Mouse (Mus musculus): ENCODE results near the gene Ehd3.

- TF ChIP-seq GATA1 (IDR thresholded peaks at IDR 0.05; ENCODE audit: borderline replicate concordance, low read length) (no peak), FLI1 (IDR thresholded peaks at IDR 0.05; ENCODE audit: low read length) (no peak)
Measured at GRCm38 (mm10) chr17:73813031-73813660, 9.2 kb downstream of the Ehd3 start.
